Mouse (Mus musculus) hindbrain, embryonic 15.5 days (tissue): Measurements from ENCODE around the gene Trim41. TPM values are rescaled to one million over a fixed set of nuclear protein-coding genes. Genes with fewer than 3 reads are reported as not detected.

Source experiments
- ATAC-seq: fragments of 200-750 bp; cut with Nextera tagmentation; 2 replicates; pipeline ENCODE4 v1.8.0; 2017; ENCODE audit warnings: low read depth, moderate number of reproducible peaks, moderate TSS enrichment; ENCODE audit not compliant: low FRiP score
- H3K27ac ChIP-seq: fragments of 300-500 bp; sonication (generic); replicated peaks from 2 replicates; pipeline ENCODE4 v1.5.1; 2015; ENCODE audit warnings: mild to moderate bottlenecking, inconsistent platforms
- H3K27me3 ChIP-seq: fragments of 300-500 bp; sonication (generic); 2 replicates; pipeline ENCODE4 v1.6.1; 2015; ENCODE audit warnings: control low read depth, inconsistent platforms
- H3K36me3 ChIP-seq: fragments of 300-500 bp; sonication (generic); 2 replicates; pipeline ENCODE4 v1.6.1; 2015; ENCODE audit warnings: control low read depth, inconsistent platforms
- H3K4me1 ChIP-seq: fragments of 300-500 bp; sonication (generic); replicated peaks from 2 replicates; pipeline ENCODE4 v1.6.1; 2015; ENCODE audit warnings: control low read depth, inconsistent platforms
- H3K4me2 ChIP-seq: fragments of 300-500 bp; sonication (generic); 2 replicates; pipeline ENCODE4 v1.6.1; 2015; ENCODE audit warnings: moderate library complexity, mild to moderate bottlenecking, inconsistent platforms
- H3K4me3 ChIP-seq: fragments of 300-500 bp; sonication (generic); 2 replicates; pipeline ENCODE4 v1.5.1; 2015; ENCODE audit warnings: mild to moderate bottlenecking, inconsistent platforms
- H3K9ac ChIP-seq: fragments of 300-500 bp; sonication (generic); 2 replicates; pipeline ENCODE4 v1.6.1; 2015; ENCODE audit warnings: inconsistent platforms
- H3K9me3 ChIP-seq: fragments of 300-500 bp; sonication (generic); 2 replicates; pipeline ENCODE4 v1.6.1; 2016; ENCODE audit warnings: control low read depth, inconsistent platforms
- WGBS: fragments of 180-500 bp; shearing (Covaris S2); methylation state at CpG from one replicate; pipeline ENCODE4 v1.1.7; 2015; 5-methylcytosine and 5-hydroxymethylcytosine counted together
- polyA plus RNA-seq: library from polyadenylated mRNA; unstranded; fragments of >200 nt; fragmentation: Nextera tagmentation; extraction: Ambion mirVana; gene quantifications from 2 replicates; pipeline ENCODE4 v1.2.1, GENCODE M21; 2015

Gene Trim41
- polyA plus RNA-seq, 1 experiment from 2014 or later: 6.8 TPM

DNA sequence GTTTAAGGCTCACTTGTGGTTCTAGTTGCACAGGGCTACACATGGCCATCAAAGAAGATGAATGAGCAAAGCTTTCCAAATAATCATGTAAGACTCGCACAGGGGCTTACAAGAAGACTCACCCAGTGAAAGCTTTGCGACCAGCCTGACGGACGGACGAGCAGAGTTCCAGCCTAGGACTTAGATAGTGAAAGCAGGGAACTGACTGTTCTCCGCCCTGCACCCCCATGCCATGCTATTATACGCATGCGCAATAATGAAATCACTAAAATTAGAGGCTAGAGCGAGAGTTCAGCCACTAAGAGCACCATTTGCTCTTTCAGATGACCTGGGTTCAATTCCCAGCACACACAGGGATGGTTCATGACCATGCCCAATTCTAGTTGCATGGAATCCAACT, 39.9 kb downstream of the Trim41 start:
- WGBS: 95% methylated on average over 9 of the region's 9 CpGs
- H3K27me3 ChIP-seq: no peaks in the 10 kb centered on the region
- H3K4me1 ChIP-seq: peaks cover 11% of the 10 kb centered on the region
- no peak overlapping the region for H3K27ac ChIP-seq
- H3K4me3 ChIP-seq: no peak overlapping the region
- H3K36me3 ChIP-seq: no peaks in the 10 kb centered on the region
- no peak for ATAC-seq
- no peak overlapping the region for H3K4me2 ChIP-seq
- no peak overlapping the region for H3K9ac ChIP-seq
- no peaks in the 10 kb centered on the region for H3K9me3 ChIP-seq

DNA sequence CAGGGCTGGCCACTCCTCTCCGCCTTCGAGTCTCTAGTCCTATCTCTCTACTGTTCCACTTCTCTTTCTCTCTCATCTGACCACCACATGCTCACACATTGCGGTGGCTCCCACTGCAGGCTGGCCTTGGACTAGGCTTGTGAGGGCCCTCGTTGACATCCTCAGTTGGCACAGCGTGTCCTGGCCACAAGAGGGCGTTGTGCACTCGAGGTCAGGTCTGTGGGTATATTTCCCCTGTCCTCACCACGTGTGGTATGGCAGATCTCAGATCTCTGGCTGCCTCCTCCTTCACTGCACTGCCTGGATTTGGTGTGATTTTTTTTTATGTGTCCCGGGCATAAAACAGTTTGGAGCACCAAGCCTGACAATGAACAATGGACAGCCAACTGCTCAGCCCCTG, 40.5 kb downstream of the Trim41 start:
- H3K4me2 ChIP-seq: no peak overlapping the region
- 45% methylated on average over 9 of the region's 9 CpGs for whole genome bisulfite sequencing
- no peak overlapping the region for H3K4me3 ChIP-seq
- no peak overlapping the region for H3K27ac ChIP-seq
- no peak overlapping the region for H3K9ac ChIP-seq
- H3K4me1 ChIP-seq: peaks cover 11% of the 10 kb centered on the region
- no peaks in the 10 kb centered on the region for H3K9me3 ChIP-seq
- H3K36me3 ChIP-seq: no peaks in the 10 kb centered on the region
- H3K27me3 ChIP-seq: no peaks in the 10 kb centered on the region
- ATAC-seq: 0 out of 2 replicates have a peak, but pooled peaks have one; percentile 19

DNA sequence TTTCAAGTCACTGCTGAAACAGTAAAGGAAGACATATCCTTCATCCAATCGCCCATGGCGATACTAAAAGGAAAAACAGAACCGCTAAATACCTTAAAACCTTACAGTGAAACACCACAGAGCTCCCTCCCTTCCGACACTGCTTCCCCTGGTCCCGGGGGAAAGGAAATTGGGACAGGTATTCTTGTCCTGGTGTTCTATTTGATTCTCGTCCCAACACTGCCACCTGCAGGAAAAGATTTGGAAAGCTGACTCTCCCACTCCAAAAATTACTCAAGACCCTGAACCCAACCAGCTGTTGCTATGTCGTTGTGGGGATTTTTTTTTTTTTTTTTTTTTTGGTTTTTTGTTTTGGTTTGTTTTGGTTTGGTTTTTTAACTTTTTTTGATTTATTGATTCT, 41.7 kb downstream of the Trim41 start:
- H3K27ac ChIP-seq: no peak overlapping the region
- H3K9me3 ChIP-seq: no peaks in the 10 kb centered on the region
- H3K36me3 ChIP-seq: no peaks in the 10 kb centered on the region
- H3K4me2 ChIP-seq: peak overlapping the region; percentile 42
- H3K4me1 ChIP-seq: peaks cover 11% of the 10 kb centered on the region
- WGBS: 2% methylated on average over 7 of the region's 7 CpGs
- H3K27me3 ChIP-seq: no peaks in the 10 kb centered on the region
- H3K4me3 ChIP-seq: peak overlapping the region; percentile 17; the same call in 1 of the 2 replicates
- H3K9ac ChIP-seq: no peak overlapping the region
- no peak for ATAC-seq

DNA sequence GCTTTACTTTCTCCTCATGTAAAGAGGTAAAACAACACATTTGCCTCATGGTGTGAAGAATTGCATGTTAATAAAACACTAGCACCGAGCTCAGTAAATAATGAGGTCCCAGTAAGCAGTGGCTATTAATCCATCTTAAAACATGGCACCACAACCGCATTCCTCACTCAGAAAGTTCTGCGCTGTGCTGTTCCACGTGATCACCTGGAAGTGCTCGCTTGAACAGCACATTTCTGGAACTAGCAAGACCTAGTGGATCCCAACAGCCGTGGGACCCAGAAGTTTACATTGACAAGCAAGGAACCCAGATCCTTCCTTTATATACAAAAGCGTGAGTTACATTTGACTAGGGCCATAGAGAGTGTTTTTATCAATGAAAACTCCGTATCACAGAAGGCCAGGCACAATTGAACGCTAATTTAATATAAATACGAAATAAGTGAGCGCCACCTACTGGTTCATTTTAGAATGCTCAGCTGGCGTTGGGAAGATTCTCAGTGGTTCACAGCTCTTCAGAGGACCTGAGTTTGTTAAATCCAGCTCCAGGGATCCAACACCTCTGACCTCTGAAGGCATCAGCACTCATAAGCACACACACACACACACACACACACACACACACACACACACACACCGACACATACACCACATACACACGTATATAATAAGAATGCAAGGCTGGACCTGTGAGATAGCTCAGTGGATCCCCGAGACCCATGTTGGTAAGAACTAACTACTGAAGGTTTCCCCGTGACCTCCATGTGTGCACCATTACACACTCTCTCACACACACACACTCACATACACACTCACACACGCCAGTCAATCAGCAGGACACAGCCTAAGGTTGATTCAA, 42.5 kb downstream of the Trim41 start:
- Histone ChIP-seq H3K4me2 (peak overlapping the region; percentile 44), H3K4me3 (no peak overlapping the region), H3K27ac (no peak overlapping the region), H3K27me3 (no peaks in the 10 kb centered on the region), H3K9me3 (no peaks in the 10 kb centered on the region), H3K4me1 (peaks cover 11% of the 10 kb centered on the region), H3K36me3 (no peaks in the 10 kb centered on the region), H3K9ac (no peak overlapping the region)
- peak; percentile 42; the same call in 1 of the 2 replicates for ATAC-seq
- 33% methylated on average over 17 of the region's 17 CpGs for WGBS

DNA sequence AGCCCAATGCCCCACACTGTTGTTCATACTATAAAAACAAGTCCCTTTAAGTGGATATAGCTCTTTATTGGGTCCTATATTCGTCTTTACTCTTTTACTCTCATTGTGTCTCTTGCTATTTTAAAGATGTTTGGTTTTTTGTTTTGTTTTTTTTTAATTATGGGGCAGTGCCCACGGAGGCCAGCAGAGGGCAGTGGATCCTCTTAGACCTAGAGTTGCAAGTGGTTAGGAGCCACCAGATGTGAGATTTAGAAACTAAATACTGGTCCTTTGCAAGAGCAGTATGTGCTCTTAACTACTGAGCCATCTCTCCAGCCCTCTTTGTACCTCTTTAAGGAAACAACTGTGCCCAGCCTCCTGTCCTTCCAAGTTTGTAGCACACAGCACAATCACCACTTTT, 45.5 kb downstream of the Trim41 start:
- peaks cover 11% of the 10 kb centered on the region for H3K4me1 ChIP-seq
- H3K36me3 ChIP-seq: no peaks in the 10 kb centered on the region
- no peak overlapping the region for H3K4me3 ChIP-seq
- H3K9ac ChIP-seq: no peak overlapping the region
- 13% methylated on average over 2 of the region's 2 CpGs for WGBS
- ATAC-seq: no peak
- H3K27ac ChIP-seq: no peak overlapping the region
- no peak overlapping the region for H3K4me2 ChIP-seq
- H3K9me3 ChIP-seq: no peaks in the 10 kb centered on the region
- no peaks in the 10 kb centered on the region for H3K27me3 ChIP-seq

DNA sequence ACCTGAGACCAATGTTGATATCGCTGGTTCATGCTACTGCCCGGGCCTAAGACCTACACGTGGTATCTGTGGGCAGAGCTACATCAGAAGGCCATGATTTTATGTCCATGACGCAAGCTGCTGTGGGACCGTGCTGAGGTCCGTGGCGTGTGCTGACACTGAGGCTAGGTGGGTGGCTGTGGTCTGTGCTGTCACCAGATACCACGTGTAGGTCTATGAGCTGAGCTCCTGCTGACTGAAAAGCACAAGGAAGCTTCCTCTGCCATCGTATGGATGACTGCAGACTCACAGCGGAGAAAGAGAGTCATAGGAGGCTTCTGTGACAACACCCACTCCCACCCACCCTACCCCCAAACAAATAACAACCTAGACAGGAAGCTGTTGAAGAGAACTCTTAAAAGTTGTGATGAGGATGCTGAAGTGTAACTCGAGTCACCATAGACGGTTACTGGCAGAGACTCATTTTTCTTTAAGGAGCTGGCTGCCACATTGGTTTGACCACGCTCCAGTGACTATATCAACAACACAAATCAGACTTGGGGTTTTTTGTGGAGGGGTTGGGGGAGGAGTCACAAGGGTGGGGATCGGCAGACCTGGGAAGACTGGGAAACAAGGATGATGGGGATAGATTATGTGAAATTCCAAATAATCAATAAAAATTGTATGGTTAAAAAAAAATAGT, 49.8 kb downstream of the Trim41 start:
- no peak for ATAC-seq
- no peak overlapping the region for H3K9ac ChIP-seq
- 87% methylated on average over 14 of the region's 14 CpGs for WGBS

DNA sequence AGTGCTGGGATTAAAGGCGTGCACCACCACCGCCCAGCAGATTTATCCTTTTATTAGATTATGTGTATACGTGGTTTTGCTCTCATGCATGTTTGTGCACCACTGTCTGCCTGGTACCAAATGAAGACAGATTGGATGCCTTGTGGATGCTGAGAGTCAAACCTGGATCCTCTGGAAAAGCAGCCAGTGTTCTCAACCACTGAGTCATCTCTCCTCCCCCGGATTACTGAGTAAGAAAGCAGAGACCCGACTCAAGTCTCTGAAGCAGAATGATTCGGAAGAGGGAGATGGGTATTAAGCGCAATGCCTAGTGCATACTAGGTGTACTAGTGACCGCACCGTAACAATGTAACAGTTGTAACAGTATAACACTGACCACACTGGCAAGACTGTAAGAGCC, 53.0 kb downstream of the Trim41 start:
- Histone ChIP-seq H3K9ac (no peak overlapping the region), H3K4me2 (no peak overlapping the region), H3K4me3 (no peak overlapping the region), H3K9me3 (no peaks in the 10 kb centered on the region), H3K27me3 (no peaks in the 10 kb centered on the region), H3K27ac (no peak overlapping the region), H3K4me1 (no peaks in the 10 kb centered on the region), H3K36me3 (no peaks in the 10 kb centered on the region)
- WGBS: 92% methylated on average over 9 of the region's 9 CpGs
- ATAC-seq: no peak

More for the DNA sequence above, 49.8 kb downstream of the Trim41 start:
- H3K27ac ChIP-seq: no peak overlapping the region
- no peak overlapping the region for H3K4me3 ChIP-seq
- no peaks in the 10 kb centered on the region for H3K9me3 ChIP-seq
- H3K4me2 ChIP-seq: no peak overlapping the region
- H3K27me3 ChIP-seq: no peaks in the 10 kb centered on the region
- H3K4me1 ChIP-seq: no peaks in the 10 kb centered on the region
- no peaks in the 10 kb centered on the region for H3K36me3 ChIP-seq

DNA sequence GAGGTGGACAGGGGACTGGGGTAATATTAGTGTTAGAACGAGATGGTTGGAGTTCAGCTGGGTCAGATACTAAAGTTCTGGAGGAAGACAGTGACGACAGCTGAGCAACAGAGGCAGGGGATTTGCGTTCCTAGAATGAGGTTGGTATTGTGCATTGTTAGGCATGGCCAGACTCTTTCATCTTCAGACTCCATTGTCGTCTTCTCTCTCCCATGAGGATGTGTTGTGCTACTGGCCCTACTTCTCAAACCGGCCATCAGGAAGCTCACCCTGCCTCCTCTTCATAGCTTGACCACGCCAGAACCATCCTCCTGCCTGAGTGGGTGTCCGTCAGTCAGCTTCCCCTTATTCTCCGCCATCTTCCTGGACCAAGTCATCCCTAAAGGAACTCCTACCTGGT, 58.1 kb downstream of the Trim41 start:
- Histone ChIP-seq H3K4me3 (no peak overlapping the region), H3K4me1 (no peaks in the 10 kb centered on the region), H3K4me2 (no peak overlapping the region), H3K27ac (no peak overlapping the region), H3K27me3 (no peaks in the 10 kb centered on the region), H3K36me3 (no peaks in the 10 kb centered on the region), H3K9ac (no peak overlapping the region), H3K9me3 (no peaks in the 10 kb centered on the region)
- 89% methylated on average over 8 of the region's 8 CpGs for WGBS
- ATAC-seq: no peak

Other genes with a start within 250 kb of the Trim41 start
- 361 and 362 TPM in 2 replicates for gene Rack1, start 17.0 kb downstream of the Trim41 start, polyA plus RNA-seq
- 3.1 and 3.7 TPM in 2 replicates for gene Trim7, start 8.8 kb upstream of the Trim41 start, polyA plus RNA-seq
- gene Gm12184, start 9.3 kb upstream of the Trim41 start, polyA plus RNA-seq: 3.8 and 4.7 TPM in 2 replicates
- gene Irgm1, start 54.3 kb upstream of the Trim41 start, polyA plus RNA-seq: 3.5 and 5.2 TPM in 2 replicates
- 0.14 and 0.42 TPM in 2 replicates for gene Gm5431, start 84.9 kb upstream of the Trim41 start, polyA plus RNA-seq
- 1.8 and 2.2 TPM in 2 replicates for gene Psme2b, start 128.8 kb upstream of the Trim41 start, polyA plus RNA-seq
- not detected in 2 replicates for gene Olfr56, start 161.5 kb upstream of the Trim41 start, polyA plus RNA-seq
- gene 9930111J21Rik1, start 162.0 kb upstream of the Trim41 start, polyA plus RNA-seq: 0.45 and 0.48 TPM in 2 replicates
- not detected in 2 replicates for gene Gm12185, start 174.9 kb upstream of the Trim41 start, polyA plus RNA-seq
- 0.24 TPM in 1 of 2 replicates, not detected in the other for gene Tgtp1, start 176.8 kb upstream of the Trim41 start, polyA plus RNA-seq
- gene 9930111J21Rik2, start 233.9 kb upstream of the Trim41 start, polyA plus RNA-seq: 0.35 and 0.45 TPM in 2 replicates
- 0.54 TPM in 1 of 2 replicates, not detected in the other for gene Tgtp2, start 246.9 kb upstream of the Trim41 start, polyA plus RNA-seq